Mouse (Mus musculus): ENCODE results near the gene Teddm3. TPM values are rescaled to one million over a fixed set of nuclear protein-coding genes. Genes with fewer than 3 reads are reported as not detected.
"Not testable (repeated sequence)": the region's sequence is repeated elsewhere in the genome, so short reads cannot be mapped to it uniquely, and the experiment has no call there.

The Teddm3 gene
- polyA plus RNA-seq, 1 experiment from 2014 or later = not detected

DNA sequence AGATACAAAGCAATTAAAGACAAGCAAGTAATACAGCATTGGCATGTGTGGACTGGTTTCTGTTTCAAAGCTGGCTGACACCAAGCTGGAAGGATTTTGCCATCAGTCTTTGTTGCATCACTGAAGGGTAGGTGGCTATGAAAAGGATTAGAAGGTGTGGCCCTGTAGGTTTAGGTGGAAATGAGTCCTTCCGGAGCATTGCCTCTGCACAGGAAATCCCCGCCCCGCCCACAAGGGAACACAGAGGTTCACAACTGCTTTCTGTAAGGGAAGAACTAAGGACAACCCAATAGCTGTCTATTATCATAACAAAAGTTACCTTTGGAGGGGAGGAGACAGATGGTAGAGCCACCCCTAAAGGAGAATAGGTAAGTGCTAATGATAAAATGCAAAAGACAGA lies 9.6 kb upstream of the Teddm3 start:
- H3K27me3 ChIP-seq (replicated peaks; ENCODE audit: control insufficient read depth, insufficient read depth, low read length); H3K9me3 ChIP-seq (ENCODE audit: control insufficient read depth, low read length); H3K36me3 ChIP-seq (ENCODE audit: control insufficient read depth, insufficient read depth); ATAC-seq; H3K4me3 ChIP-seq (replicated peaks; ENCODE audit: low read length); H3K4me1 ChIP-seq (replicated peaks; ENCODE audit: control insufficient read depth, insufficient read depth, low read length); H3K4me2 ChIP-seq (ENCODE audit: low read length); H3K9ac ChIP-seq (replicated peaks; ENCODE audit: low read depth, low read length); H3K27ac ChIP-seq (ENCODE audit: low read length): not testable (repeated sequence)
- WGBS = 89% methylated on average over 3 of the region's 3 CpGs

GRCm38 (mm10) chr16:21159226-21159625 lies 5.4 kb upstream of the Teddm3 start:
- not testable (repeated sequence) for H3K9me3 ChIP-seq (ENCODE audit: control insufficient read depth, low read length); H3K4me2 ChIP-seq (ENCODE audit: low read length); H3K27ac ChIP-seq (ENCODE audit: low read length); H3K4me1 ChIP-seq (replicated peaks; ENCODE audit: control insufficient read depth, insufficient read depth, low read length); H3K4me3 ChIP-seq (replicated peaks; ENCODE audit: low read length); H3K9ac ChIP-seq (replicated peaks; ENCODE audit: low read depth, low read length); H3K27me3 ChIP-seq (replicated peaks; ENCODE audit: control insufficient read depth, insufficient read depth, low read length); ATAC-seq; H3K36me3 ChIP-seq (ENCODE audit: control insufficient read depth, insufficient read depth)
- 94% methylated on average over 1 of the region's 1 CpGs for WGBS

GRCm38 (mm10) chr16:21156261-21156660 lies 2.5 kb upstream of the Teddm3 start:
- H3K4me2 ChIP-seq (ENCODE audit: low read length); H3K36me3 ChIP-seq (ENCODE audit: control insufficient read depth, insufficient read depth); H3K4me3 ChIP-seq (replicated peaks; ENCODE audit: low read length); ATAC-seq; H3K27ac ChIP-seq (ENCODE audit: low read length); H3K9me3 ChIP-seq (ENCODE audit: control insufficient read depth, low read length); H3K27me3 ChIP-seq (replicated peaks; ENCODE audit: control insufficient read depth, insufficient read depth, low read length); H3K9ac ChIP-seq (replicated peaks; ENCODE audit: low read depth, low read length); H3K4me1 ChIP-seq (replicated peaks; ENCODE audit: control insufficient read depth, insufficient read depth, low read length): not testable (repeated sequence)

DNA sequence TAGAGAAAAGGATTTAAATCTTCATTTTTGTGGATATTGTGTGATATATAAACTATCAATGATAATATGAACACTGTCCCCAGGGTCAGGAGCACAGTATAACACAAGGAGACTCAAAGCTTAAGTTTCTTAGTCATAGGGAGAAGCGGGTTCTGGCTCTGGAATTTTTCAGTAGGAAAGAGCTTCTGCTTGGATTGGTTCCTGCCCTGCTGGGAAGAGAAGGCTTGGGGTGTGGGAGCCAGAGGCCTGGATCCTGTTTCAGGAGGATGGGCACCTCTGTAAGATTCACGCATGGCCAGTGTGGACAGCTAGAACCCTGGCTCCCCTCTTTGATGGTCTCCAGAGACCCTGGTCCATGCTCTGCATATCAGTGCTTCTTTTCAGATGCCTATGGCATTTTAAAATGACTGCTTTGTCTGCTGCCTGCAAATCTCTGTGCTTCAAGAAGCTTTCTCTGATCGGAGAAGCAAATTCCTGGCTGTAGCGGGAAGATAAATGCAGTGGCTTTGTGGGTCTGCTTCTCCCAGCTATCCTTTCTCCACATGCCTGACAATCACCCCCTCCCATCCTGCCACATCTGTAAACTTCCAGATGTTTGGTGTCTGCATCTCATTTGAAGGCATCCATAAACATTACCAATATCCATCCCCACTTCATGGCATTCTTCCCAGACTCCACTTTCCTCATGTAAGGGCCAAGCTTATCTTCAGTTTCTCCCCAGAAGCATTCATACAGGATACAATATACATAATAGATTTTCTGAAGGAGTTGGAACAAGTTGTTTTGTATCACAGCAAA lies 2.0 kb downstream of the Teddm3 start:
- no peak overlapping the region for H3K4me2 ChIP-seq (ENCODE audit: low read length)
- H3K27me3 ChIP-seq (replicated peaks; ENCODE audit: control insufficient read depth, insufficient read depth, low read length) = no peaks in the 10 kb centered on the region
- H3K4me1 ChIP-seq (replicated peaks; ENCODE audit: control insufficient read depth, insufficient read depth, low read length) = no peaks in the 10 kb centered on the region
- 74% methylated on average over 4 of the region's 4 CpGs for WGBS
- no peak overlapping the region for H3K9ac ChIP-seq (replicated peaks; ENCODE audit: low read depth, low read length)
- H3K36me3 ChIP-seq (ENCODE audit: control insufficient read depth, insufficient read depth) = no peaks in the 10 kb centered on the region
- no peaks in the 10 kb centered on the region for H3K9me3 ChIP-seq (ENCODE audit: control insufficient read depth, low read length)
- H3K27ac ChIP-seq (ENCODE audit: low read length) = no peak overlapping the region; the same call in 1 of the 2 replicates
- ATAC-seq = no peak
- no peak overlapping the region for H3K4me3 ChIP-seq (replicated peaks; ENCODE audit: low read length)

DNA sequence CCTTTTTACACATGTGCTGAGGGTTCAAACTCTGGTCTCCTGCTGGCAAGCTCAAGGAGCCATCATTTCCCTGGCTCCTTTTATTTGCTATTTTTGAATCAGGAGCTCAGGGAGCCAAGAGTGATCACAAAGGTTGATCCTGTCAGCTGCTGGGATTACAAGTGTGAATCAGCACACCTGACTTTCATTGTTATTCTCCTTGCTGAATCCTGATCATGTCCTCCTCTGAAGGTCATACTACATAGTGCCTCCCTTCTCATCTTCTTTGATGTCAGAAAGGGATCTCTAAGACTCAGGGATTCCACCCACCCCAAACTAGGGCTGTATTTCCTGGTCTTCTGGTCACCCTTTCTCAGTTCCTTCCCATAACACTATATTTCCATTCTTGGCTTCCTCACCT lies 3.9 kb downstream of the Teddm3 start:
- Histone ChIP-seq H3K4me3 (replicated peaks; ENCODE audit: low read length) (no peak overlapping the region), H3K36me3 (ENCODE audit: control insufficient read depth, insufficient read depth) (no peaks in the 10 kb centered on the region), H3K27me3 (replicated peaks; ENCODE audit: control insufficient read depth, insufficient read depth, low read length) (no peaks in the 10 kb centered on the region), H3K9me3 (ENCODE audit: control insufficient read depth, low read length) (no peaks in the 10 kb centered on the region), H3K4me1 (replicated peaks; ENCODE audit: control insufficient read depth, insufficient read depth, low read length) (no peaks in the 10 kb centered on the region), H3K4me2 (ENCODE audit: low read length) (no peak overlapping the region), H3K27ac (ENCODE audit: low read length) (no peak overlapping the region), H3K9ac (replicated peaks; ENCODE audit: low read depth, low read length) (no peak overlapping the region)
- no peak for ATAC-seq

DNA sequence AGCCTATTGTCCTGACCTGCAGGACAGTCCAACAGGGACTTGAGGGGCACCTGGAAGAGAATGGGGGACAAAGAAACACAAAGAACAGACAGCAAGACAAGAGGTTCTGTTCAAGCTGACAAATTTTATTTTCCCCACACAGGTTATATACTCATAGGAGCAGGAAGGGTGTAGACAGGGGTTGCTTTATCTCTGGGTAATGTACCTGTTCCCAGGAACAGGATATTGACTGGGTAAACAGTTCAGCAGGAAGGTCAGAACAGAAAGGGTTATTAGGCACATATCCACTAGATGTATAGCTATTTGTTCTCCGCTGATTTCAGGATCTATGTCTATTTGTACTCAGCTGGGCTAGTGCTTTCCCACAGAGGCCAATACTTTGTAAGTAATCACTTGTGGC lies 5.3 kb downstream of the Teddm3 start:
- ATAC-seq; H3K4me2 ChIP-seq (ENCODE audit: low read length); H3K27ac ChIP-seq (ENCODE audit: low read length); H3K36me3 ChIP-seq (ENCODE audit: control insufficient read depth, insufficient read depth); H3K4me3 ChIP-seq (replicated peaks; ENCODE audit: low read length); H3K9me3 ChIP-seq (ENCODE audit: control insufficient read depth, low read length); H3K9ac ChIP-seq (replicated peaks; ENCODE audit: low read depth, low read length); H3K27me3 ChIP-seq (replicated peaks; ENCODE audit: control insufficient read depth, insufficient read depth, low read length); H3K4me1 ChIP-seq (replicated peaks; ENCODE audit: control insufficient read depth, insufficient read depth, low read length): not testable (repeated sequence)
- WGBS = 73% methylated on average over 1 of the region's 1 CpGs

GRCm38 (mm10) chr16:21136312-21137083 lies 17.3 kb downstream of the Teddm3 start:
- WGBS = 49% methylated on average over 1 of the region's 1 CpGs
- H3K9me3 ChIP-seq (ENCODE audit: control insufficient read depth, low read length) = no peaks in the 10 kb centered on the region
- H3K36me3 ChIP-seq (ENCODE audit: control insufficient read depth, insufficient read depth) = no peaks in the 10 kb centered on the region

GRCm38 (mm10) chr16:21127666-21128065 lies 26.1 kb downstream of the Teddm3 start:
- H3K9me3 ChIP-seq (ENCODE audit: control insufficient read depth, low read length); H3K4me3 ChIP-seq (replicated peaks; ENCODE audit: low read length); H3K27ac ChIP-seq (ENCODE audit: low read length); H3K36me3 ChIP-seq (ENCODE audit: control insufficient read depth, insufficient read depth); H3K27me3 ChIP-seq (replicated peaks; ENCODE audit: control insufficient read depth, insufficient read depth, low read length); ATAC-seq; H3K4me1 ChIP-seq (replicated peaks; ENCODE audit: control insufficient read depth, insufficient read depth, low read length); H3K9ac ChIP-seq (replicated peaks; ENCODE audit: low read depth, low read length); H3K4me2 ChIP-seq (ENCODE audit: low read length): not testable (repeated sequence)
- 94% methylated on average over 3 of the region's 3 CpGs for WGBS

More at GRCm38 (mm10) chr16:21136312-21137083, 17.3 kb downstream of the Teddm3 start:
- Histone ChIP-seq H3K4me2 (ENCODE audit: low read length) (no peak overlapping the region), H3K4me3 (replicated peaks; ENCODE audit: low read length) (no peak overlapping the region), H3K9ac (replicated peaks; ENCODE audit: low read depth, low read length) (no peak overlapping the region), H3K27ac (ENCODE audit: low read length) (no peak overlapping the region), H3K4me1 (replicated peaks; ENCODE audit: control insufficient read depth, insufficient read depth, low read length) (no peaks in the 10 kb centered on the region), H3K27me3 (replicated peaks; ENCODE audit: control insufficient read depth, insufficient read depth, low read length) (no peaks in the 10 kb centered on the region)
- ATAC-seq = no peak

DNA sequence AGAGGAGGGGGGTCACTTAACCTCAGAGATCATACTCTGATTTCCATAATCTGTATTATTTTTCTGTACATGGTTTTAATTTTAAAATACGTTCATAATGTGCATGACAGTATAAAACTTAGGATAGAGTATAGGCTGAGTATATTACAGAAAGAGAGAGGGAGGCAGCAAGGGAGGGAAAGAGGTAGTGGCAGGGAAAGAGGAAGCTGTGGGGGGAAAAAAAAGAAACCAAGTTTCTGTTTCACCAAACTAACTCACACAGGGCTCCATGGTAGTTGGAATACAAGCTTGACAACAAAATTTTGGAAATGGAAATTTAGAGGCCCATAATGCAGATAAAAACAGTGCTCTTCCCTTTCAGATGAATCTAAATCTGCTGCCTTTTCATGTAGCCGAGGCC lies 31.0 kb downstream of the Teddm3 start:
- not testable (repeated sequence) for H3K9ac ChIP-seq (replicated peaks; ENCODE audit: low read depth, low read length); H3K27me3 ChIP-seq (replicated peaks; ENCODE audit: control insufficient read depth, insufficient read depth, low read length); H3K4me3 ChIP-seq (replicated peaks; ENCODE audit: low read length); H3K4me1 ChIP-seq (replicated peaks; ENCODE audit: control insufficient read depth, insufficient read depth, low read length); H3K36me3 ChIP-seq (ENCODE audit: control insufficient read depth, insufficient read depth); H3K27ac ChIP-seq (ENCODE audit: low read length); ATAC-seq; H3K4me2 ChIP-seq (ENCODE audit: low read length); H3K9me3 ChIP-seq (ENCODE audit: control insufficient read depth, low read length)
- whole genome bisulfite sequencing = 81% methylated on average over 2 of the region's 2 CpGs
